Mouse (Mus musculus) induced T-regulatory cell, adult 2 months (primary cell): ENCODE results near the gene Pfdn2.

Experiments used
- DNase-seq: peaks from one replicate; pipeline ENCODE4 v3.0.0-alpha.2; 2012; ENCODE audit warnings: low read depth

Gene Pfdn2

GRCm38 (mm10) chr1:171355812-171356340 is 10.4 kb downstream of the Pfdn2 start:
- peak; percentile 88 for DNase-seq

GRCm38 (mm10) chr1:171356814-171357213 is 11.3 kb downstream of the Pfdn2 start:
- DNase-seq = no peak

GRCm38 (mm10) chr1:171358421-171358820 is 13.0 kb downstream of the Pfdn2 start:
- DNase-seq = peak; percentile 83

- no peak for DNase-seq
Observed at GRCm38 (mm10) chr1:171360253-171360652, 14.8 kb downstream of the Pfdn2 start.

GRCm38 (mm10) chr1:171360656-171361055 is 15.2 kb downstream of the Pfdn2 start, which contains the start of gene Klhdc9:
Klhdc9 (minus strand) TSS chr1:171360798.
- DNase-seq = peak; percentile 95

- DNase-seq = peak; percentile 94
Observed at GRCm38 (mm10) chr1:171361106-171362103, 15.9 kb downstream of the Pfdn2 start.

GRCm38 (mm10) chr1:171365934-171366333 is 20.5 kb downstream of the Pfdn2 start:
- DNase-seq = no peak

GRCm38 (mm10) chr1:171369845-171370556 is 24.5 kb downstream of the Pfdn2 start, which contains the start of gene Nectin4:
Nectin4 (plus strand) TSS chr1:171370099.
- DNase-seq = no peak

GRCm38 (mm10) chr1:171372880-171373279 is 27.4 kb downstream of the Pfdn2 start:
- DNase-seq = no peak

GRCm38 (mm10) chr1:171373946-171374345 is 28.5 kb downstream of the Pfdn2 start:
- no peak for DNase-seq

GRCm38 (mm10) chr1:171375646-171376097 is 30.2 kb downstream of the Pfdn2 start:
- DNase-seq = no peak

GRCm38 (mm10) chr1:171378298-171378697 is 32.8 kb downstream of the Pfdn2 start:
- no peak for DNase-seq

- DNase-seq = peak; percentile 86
Observed at GRCm38 (mm10) chr1:171379935-171380599, 34.6 kb downstream of the Pfdn2 start.

GRCm38 (mm10) chr1:171382096-171382620 is 36.7 kb downstream of the Pfdn2 start:
- no peak for DNase-seq

GRCm38 (mm10) chr1:171384361-171384760 is 38.9 kb downstream of the Pfdn2 start:
- no peak for DNase-seq

GRCm38 (mm10) chr1:171385171-171385570 is 39.7 kb downstream of the Pfdn2 start:
- DNase-seq = no peak

GRCm38 (mm10) chr1:171387099-171387498 is 41.6 kb downstream of the Pfdn2 start:
- peak; percentile 61 for DNase-seq

GRCm38 (mm10) chr1:171388376-171389102 is 43.1 kb downstream of the Pfdn2 start, which contains the start of gene Arhgap30:
Arhgap30 (plus strand) TSS chr1:171388954.
- DNase-seq = peak; percentile 98

GRCm38 (mm10) chr1:171390101-171390500 is 44.6 kb downstream of the Pfdn2 start:
- DNase-seq = peak; percentile 94

- DNase-seq = no peak
Observed at GRCm38 (mm10) chr1:171401821-171402220, 56.4 kb downstream of the Pfdn2 start.

GRCm38 (mm10) chr1:171402991-171403390 is 57.5 kb downstream of the Pfdn2 start:
- no peak for DNase-seq
